Mouse (Mus musculus): ENCODE measurements around the gene Tpst2. TPM values are rescaled to one million over a fixed set of nuclear protein-coding genes. Genes with fewer than 3 reads are reported as not detected.

Gene Tpst2
- total and polyA plus RNA-seq, 2 experiments = 27.7 to 35.7 TPM

- H3K79me2 ChIP-seq (ENCODE audit: control insufficient read depth, insufficient read depth, low read length) = peaks cover 46% of the 10 kb centered on the region; the same call in 1 of the 2 replicates
- H3K27ac ChIP-seq (replicated peaks; ENCODE audit: insufficient read depth, low read depth, low read length) = peak overlapping the region; percentile 61
- no peaks in the 10 kb centered on the region for H3K27me3 ChIP-seq (ENCODE audit: control insufficient read depth, insufficient read depth, low read length)
- 71% methylated on average over 7 of the region's 7 CpGs for whole genome bisulfite sequencing
- no peak overlapping the region for H3K9ac ChIP-seq (ENCODE audit: low read depth, low read length)
- no peak for DNase-seq (ENCODE audit: extremely low read depth, low read depth, low spot score)
- H3K36me3 ChIP-seq (ENCODE audit: control insufficient read depth, insufficient read depth, low read length) = no peaks in the 10 kb centered on the region
- TF ChIP-seq POLR2A (IDR thresholded peaks at IDR 0.05; ENCODE audit: extremely low read depth, insufficient read depth, low read length) = no peak
- no peak for TF ChIP-seq CTCF (IDR thresholded peaks at IDR 0.05; ENCODE audit: low read depth, low read length)
- no peak overlapping the region for H3K4me3 ChIP-seq (ENCODE audit: insufficient read depth, low read depth, low read length)
- peaks cover 35% of the 10 kb centered on the region for H3K4me1 ChIP-seq (ENCODE audit: control insufficient read depth, insufficient read depth, low read length)
These were observed 7.7 kb downstream of the Tpst2 start for GRCm38 (mm10) chr5:112284203-112284582.

DNA sequence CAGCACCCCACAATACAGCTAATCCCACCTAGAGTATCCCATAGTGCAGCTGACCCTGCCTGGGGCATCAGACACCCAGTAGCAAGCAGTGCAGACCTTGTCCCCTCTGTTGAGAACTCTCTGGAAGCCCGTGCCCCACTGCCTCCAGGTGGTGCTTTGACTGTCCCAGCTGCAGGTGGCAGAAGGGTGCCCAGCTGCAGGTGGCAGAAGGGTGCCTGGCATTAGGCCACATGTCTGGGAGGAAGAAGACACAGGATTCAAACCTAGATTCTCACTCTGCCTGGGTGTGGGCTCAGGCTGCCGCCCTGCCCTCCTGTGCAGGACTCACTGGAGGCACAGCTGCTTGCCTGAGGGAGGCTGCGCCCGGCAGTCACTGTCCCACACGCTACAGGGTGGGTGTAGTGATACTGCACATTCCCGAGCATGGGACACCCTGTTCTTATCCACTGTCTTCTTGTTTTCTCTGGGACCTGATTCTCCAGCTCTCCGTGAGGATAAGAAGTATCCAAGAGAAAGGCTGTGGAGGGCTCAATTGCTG is 9.1 kb downstream of the Tpst2 start:
- 91% methylated on average over 7 of the region's 7 CpGs for WGBS
- DNase-seq (ENCODE audit: extremely low read depth, low read depth, low spot score) = no peak
- TF ChIP-seq POLR2A (IDR thresholded peaks at IDR 0.05; ENCODE audit: extremely low read depth, insufficient read depth, low read length) = no peak
- TF ChIP-seq CTCF (IDR thresholded peaks at IDR 0.05; ENCODE audit: low read depth, low read length) = no peak
- H3K36me3 ChIP-seq (ENCODE audit: control insufficient read depth, insufficient read depth, low read length) = no peaks in the 10 kb centered on the region
- no peak overlapping the region for H3K9ac ChIP-seq (ENCODE audit: low read depth, low read length)
- H3K4me3 ChIP-seq (ENCODE audit: insufficient read depth, low read depth, low read length) = no peak overlapping the region
- H3K79me2 ChIP-seq (ENCODE audit: control insufficient read depth, insufficient read depth, low read length) = peaks cover 48% of the 10 kb centered on the region; the same call in 1 of the 2 replicates
- H3K27ac ChIP-seq (replicated peaks; ENCODE audit: insufficient read depth, low read depth, low read length) = no peak overlapping the region
- H3K27me3 ChIP-seq (ENCODE audit: control insufficient read depth, insufficient read depth, low read length) = no peaks in the 10 kb centered on the region
- H3K4me1 ChIP-seq (ENCODE audit: control insufficient read depth, insufficient read depth, low read length) = peaks cover 34% of the 10 kb centered on the region

DNA sequence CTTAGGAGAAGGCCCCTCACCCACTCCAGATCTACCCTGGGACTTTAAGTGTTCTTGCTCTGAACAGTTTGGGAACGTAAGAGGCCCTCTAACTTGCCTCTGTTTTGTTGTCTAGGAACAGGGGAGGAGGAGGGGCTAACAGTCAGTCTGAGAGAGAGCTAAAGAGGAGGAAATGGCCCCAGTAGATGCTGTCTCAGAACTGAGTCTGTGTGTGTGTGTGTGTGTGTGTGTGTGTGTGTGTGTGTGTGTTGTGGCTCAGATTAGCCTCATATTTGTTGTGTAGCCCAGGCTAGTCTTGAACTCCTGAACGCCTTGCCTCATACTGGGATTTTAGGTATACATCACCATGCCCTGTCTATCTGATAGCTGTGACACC is 10.1 kb downstream of the Tpst2 start:
- DNase-seq (ENCODE audit: extremely low read depth, low read depth, low spot score) = no peak
- Histone ChIP-seq H3K36me3 (ENCODE audit: control insufficient read depth, insufficient read depth, low read length) (no peaks in the 10 kb centered on the region), H3K4me3 (ENCODE audit: insufficient read depth, low read depth, low read length) (no peak overlapping the region), H3K79me2 (ENCODE audit: control insufficient read depth, insufficient read depth, low read length) (peaks cover 53% of the 10 kb centered on the region; the same call in 1 of the 2 replicates), H3K9ac (ENCODE audit: low read depth, low read length) (no peak overlapping the region), H3K27me3 (ENCODE audit: control insufficient read depth, insufficient read depth, low read length) (no peaks in the 10 kb centered on the region), H3K27ac (replicated peaks; ENCODE audit: insufficient read depth, low read depth, low read length) (no peak overlapping the region), H3K4me1 (ENCODE audit: control insufficient read depth, insufficient read depth, low read length) (peaks cover 37% of the 10 kb centered on the region)
- WGBS = 81% methylated on average over 2 of the region's 2 CpGs
- TF ChIP-seq POLR2A (IDR thresholded peaks at IDR 0.05; ENCODE audit: extremely low read depth, insufficient read depth, low read length) = no peak
- no peak for TF ChIP-seq CTCF (IDR thresholded peaks at IDR 0.05; ENCODE audit: low read depth, low read length)

- Histone ChIP-seq H3K27ac (replicated peaks; ENCODE audit: insufficient read depth, low read depth, low read length) (peak overlapping the region; percentile 18; the same call in 1 of the 2 replicates), H3K9ac (ENCODE audit: low read depth, low read length) (no peak overlapping the region)
- peak; percentile 64 for DNase-seq (ENCODE audit: extremely low read depth, low read depth, low spot score)
These were observed 10.6 kb downstream of the Tpst2 start for GRCm38 (mm10) chr5:112286984-112287641.

DNA sequence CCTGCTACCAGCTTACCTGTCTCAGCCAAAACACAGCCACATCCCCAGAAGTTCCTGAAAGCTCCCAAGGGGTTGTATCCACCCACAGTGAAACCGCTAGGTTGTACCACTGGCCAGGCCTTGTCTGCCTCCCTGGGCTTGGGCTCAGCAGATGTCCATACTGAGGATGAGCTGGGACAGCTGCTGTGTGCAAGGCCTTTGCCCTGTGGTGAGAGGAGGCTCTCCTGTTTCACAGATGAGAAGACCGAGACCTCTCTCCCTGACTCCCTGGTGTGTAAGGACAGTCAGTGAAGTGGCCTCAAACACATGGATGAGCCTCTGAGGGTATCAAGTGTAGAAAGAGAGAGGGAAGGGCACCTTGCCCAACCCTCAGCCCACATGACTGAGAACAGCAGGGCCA is 11.2 kb downstream of the Tpst2 start:
- Histone ChIP-seq H3K4me3 (ENCODE audit: insufficient read depth, low read depth, low read length) (no peak overlapping the region), H3K36me3 (ENCODE audit: control insufficient read depth, insufficient read depth, low read length) (no peaks in the 10 kb centered on the region), H3K27ac (replicated peaks; ENCODE audit: insufficient read depth, low read depth, low read length) (0 out of 2 replicates have a peak overlapping the region, but pooled peaks have one; percentile 7), H3K27me3 (ENCODE audit: control insufficient read depth, insufficient read depth, low read length) (no peaks in the 10 kb centered on the region), H3K9ac (ENCODE audit: low read depth, low read length) (no peak overlapping the region), H3K79me2 (ENCODE audit: control insufficient read depth, insufficient read depth, low read length) (peaks cover 54% of the 10 kb centered on the region), H3K4me1 (ENCODE audit: control insufficient read depth, insufficient read depth, low read length) (peaks cover 42% of the 10 kb centered on the region)
- no peak for TF ChIP-seq CTCF (IDR thresholded peaks at IDR 0.05; ENCODE audit: low read depth, low read length)
- no peak for TF ChIP-seq POLR2A (IDR thresholded peaks at IDR 0.05; ENCODE audit: extremely low read depth, insufficient read depth, low read length)
- DNase-seq (ENCODE audit: extremely low read depth, low read depth, low spot score) = no peak
- 85% methylated on average over 2 of the region's 2 CpGs for WGBS

More at GRCm38 (mm10) chr5:112286984-112287641, 10.6 kb downstream of the Tpst2 start:
- TF ChIP-seq POLR2A (IDR thresholded peaks at IDR 0.05; ENCODE audit: extremely low read depth, insufficient read depth, low read length) (no peak), CTCF (IDR thresholded peaks at IDR 0.05; ENCODE audit: low read depth, low read length) (no peak)
- Histone ChIP-seq H3K36me3 (ENCODE audit: control insufficient read depth, insufficient read depth, low read length) (no peaks in the 10 kb centered on the region), H3K27me3 (ENCODE audit: control insufficient read depth, insufficient read depth, low read length) (no peaks in the 10 kb centered on the region), H3K79me2 (ENCODE audit: control insufficient read depth, insufficient read depth, low read length) (peaks cover 53% of the 10 kb centered on the region), H3K4me3 (ENCODE audit: insufficient read depth, low read depth, low read length) (no peak overlapping the region), H3K4me1 (ENCODE audit: control insufficient read depth, insufficient read depth, low read length) (peaks cover 39% of the 10 kb centered on the region)
- WGBS = 35% methylated on average over 11 of the region's 11 CpGs

All from liver, adult 2 months (tissue).